Mouse (Mus musculus) liver, embryonic 11.5 days (tissue): ENCODE data around the gene Fam168b. TPM values are rescaled to one million over a fixed set of nuclear protein-coding genes. Genes with fewer than 3 reads are reported as not detected.

Experiments used
- ATAC-seq: fragments of 200-750 bp; cut with Nextera tagmentation; replicated peaks from 2 replicates; pipeline ENCODE4 v1.8.0; 2017; ENCODE audit warnings: moderate number of reproducible peaks, mild to moderate bottlenecking, moderate TSS enrichment, moderate library complexity; ENCODE audit not compliant: low FRiP score
- DNase-seq: peaks from one replicate; pipeline ENCODE4 v3.0.0-alpha.2; 2017; ENCODE audit warnings: low spot score
- H3K27ac ChIP-seq: fragments of 300-500 bp; sonication (generic); 2 replicates; pipeline ENCODE4 v1.5.1; 2014; ENCODE audit warnings: mild to moderate bottlenecking, low read depth, low read length, control low read depth
- H3K27me3 ChIP-seq: fragments of 300-500 bp; sonication (generic); replicated peaks from 2 replicates; pipeline ENCODE4 v1.6.1; 2014; ENCODE audit warnings: low read length, mixed read lengths; ENCODE audit not compliant: control insufficient read depth, insufficient read depth
- H3K36me3 ChIP-seq: fragments of 300-500 bp; sonication (generic); 2 replicates; pipeline ENCODE4 v1.6.1; 2014; ENCODE audit warnings: mild to moderate bottlenecking, low read length, moderate library complexity, mixed read lengths; ENCODE audit not compliant: control insufficient read depth, insufficient read depth
- H3K4me1 ChIP-seq: fragments of 300-500 bp; sonication (generic); replicated peaks from 2 replicates; pipeline ENCODE4 v1.6.1; 2014; ENCODE audit warnings: low read length, mixed read lengths; ENCODE audit not compliant: control insufficient read depth, insufficient read depth
- H3K4me2 ChIP-seq: fragments of 300-500 bp; sonication (generic); 2 replicates; pipeline ENCODE4 v1.6.1; 2014; ENCODE audit warnings: mild to moderate bottlenecking, control low read depth, moderate library complexity
- H3K4me3 ChIP-seq: fragments of 300-500 bp; sonication (generic); 2 replicates; pipeline ENCODE4 v1.5.1; 2014; ENCODE audit warnings: low read depth, low read length, control low read depth
- H3K9ac ChIP-seq: fragments of 300-500 bp; sonication (generic); 2 replicates; pipeline ENCODE4 v1.6.1; 2014; ENCODE audit warnings: low read depth, low read length, control low read depth
- H3K9me3 ChIP-seq: fragments of 300-500 bp; sonication (generic); 2 replicates; pipeline ENCODE4 v1.6.1; 2016; ENCODE audit warnings: low read length, inconsistent platforms, mixed read lengths; ENCODE audit not compliant: control insufficient read depth
- WGBS: fragments of 180-500 bp; shearing (Covaris S2); extraction: QIAGEN DNeasy Blood & Tissue Kit; methylation state at CpG from one replicate; pipeline ENCODE4 v1.1.7; 2014; 5-methylcytosine and 5-hydroxymethylcytosine counted together
- polyA plus RNA-seq: library from polyadenylated mRNA; unstranded; fragments of >200 nt; fragmentation: Nextera tagmentation; extraction: Ambion mirVana; gene quantifications from 2 replicates; pipeline ENCODE4 v1.2.1, GENCODE M21; 2014

Gene Fam168b
- polyA plus RNA-seq, 1 experiment from 2014 or later, result 54.5 TPM

DNA sequence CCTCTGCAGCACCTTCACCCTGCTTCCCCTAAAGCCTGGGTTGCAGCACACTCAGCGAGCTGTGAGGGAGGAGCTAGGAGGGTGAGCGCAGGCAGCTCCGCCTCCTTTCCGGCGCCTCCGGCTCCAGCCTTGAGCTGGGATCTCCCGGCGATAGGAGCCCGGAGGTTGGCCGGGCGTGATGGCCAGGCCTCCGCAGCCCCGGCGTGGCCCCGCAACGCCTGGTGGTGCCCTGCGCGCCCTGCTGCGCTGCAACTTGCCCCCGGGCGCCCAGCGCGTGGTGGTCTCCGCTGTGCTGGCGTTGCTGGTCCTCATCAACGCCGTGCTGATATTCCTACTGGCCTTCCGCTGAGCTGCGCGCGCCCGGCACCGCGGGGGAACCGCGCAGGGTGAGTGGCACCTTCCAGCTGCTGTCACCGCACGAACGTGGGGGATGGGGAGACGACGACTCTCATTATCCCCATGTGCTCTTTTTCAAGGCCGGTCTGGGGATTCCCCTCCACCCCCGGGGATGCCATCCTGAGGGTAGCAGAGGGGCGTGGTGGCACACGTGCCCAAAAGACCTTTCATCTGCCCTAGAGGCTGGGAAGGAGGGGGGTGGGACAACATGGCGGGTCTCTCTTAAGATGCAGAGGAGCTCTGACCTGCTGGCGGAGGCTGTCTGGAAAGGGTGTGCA lies 41.1 kb downstream of the Fam168b start:
- Histone ChIP-seq H3K4me3 (peak overlapping the region; percentile 65), H3K27ac (no peak overlapping the region), H3K27me3 (no peaks in the 10 kb centered on the region), H3K36me3 (no peaks in the 10 kb centered on the region), H3K9me3 (no peaks in the 10 kb centered on the region), H3K4me1 (0 out of 2 replicates have a peak, but pooled peaks cover 3% of the 10 kb centered on the region), H3K4me2 (peak overlapping the region; percentile 92), H3K9ac (peak overlapping the region; percentile 44)
- peak; percentile 85 for ATAC-seq
- DNase-seq, result peak; percentile 69
- under 1% methylated on average over 47 of the region's 47 CpGs for WGBS

DNA sequence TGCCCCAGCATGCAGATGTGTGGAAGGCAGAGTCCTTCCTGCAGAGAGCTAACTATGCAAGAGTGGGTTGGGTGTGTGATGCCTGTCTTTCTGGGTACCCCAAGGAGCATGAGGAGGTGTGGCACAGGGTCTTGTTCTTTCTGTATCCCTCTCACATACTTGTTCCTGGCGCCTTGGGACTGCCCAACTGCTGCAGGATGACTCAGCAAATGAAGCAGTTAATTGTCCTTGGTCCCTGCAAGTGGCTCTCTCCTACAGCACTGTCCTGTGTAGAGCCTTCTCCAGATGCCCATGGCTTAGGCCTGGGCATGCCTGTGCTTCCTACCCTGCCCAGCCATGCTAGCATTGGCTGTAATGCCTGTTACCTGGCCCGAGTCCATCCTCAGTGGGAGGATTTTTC lies 43.7 kb downstream of the Fam168b start:
- Histone ChIP-seq H3K36me3 (no peaks in the 10 kb centered on the region), H3K4me1 (0 out of 2 replicates have a peak, but pooled peaks cover 3% of the 10 kb centered on the region), H3K4me2 (no peak overlapping the region), H3K9ac (no peak overlapping the region), H3K27ac (no peak overlapping the region), H3K9me3 (no peaks in the 10 kb centered on the region), H3K4me3 (no peak overlapping the region), H3K27me3 (no peaks in the 10 kb centered on the region)
- 49% methylated on average over 2 of the region's 2 CpGs for WGBS
- DNase-seq (no peak), ATAC-seq (no peak)

DNA sequence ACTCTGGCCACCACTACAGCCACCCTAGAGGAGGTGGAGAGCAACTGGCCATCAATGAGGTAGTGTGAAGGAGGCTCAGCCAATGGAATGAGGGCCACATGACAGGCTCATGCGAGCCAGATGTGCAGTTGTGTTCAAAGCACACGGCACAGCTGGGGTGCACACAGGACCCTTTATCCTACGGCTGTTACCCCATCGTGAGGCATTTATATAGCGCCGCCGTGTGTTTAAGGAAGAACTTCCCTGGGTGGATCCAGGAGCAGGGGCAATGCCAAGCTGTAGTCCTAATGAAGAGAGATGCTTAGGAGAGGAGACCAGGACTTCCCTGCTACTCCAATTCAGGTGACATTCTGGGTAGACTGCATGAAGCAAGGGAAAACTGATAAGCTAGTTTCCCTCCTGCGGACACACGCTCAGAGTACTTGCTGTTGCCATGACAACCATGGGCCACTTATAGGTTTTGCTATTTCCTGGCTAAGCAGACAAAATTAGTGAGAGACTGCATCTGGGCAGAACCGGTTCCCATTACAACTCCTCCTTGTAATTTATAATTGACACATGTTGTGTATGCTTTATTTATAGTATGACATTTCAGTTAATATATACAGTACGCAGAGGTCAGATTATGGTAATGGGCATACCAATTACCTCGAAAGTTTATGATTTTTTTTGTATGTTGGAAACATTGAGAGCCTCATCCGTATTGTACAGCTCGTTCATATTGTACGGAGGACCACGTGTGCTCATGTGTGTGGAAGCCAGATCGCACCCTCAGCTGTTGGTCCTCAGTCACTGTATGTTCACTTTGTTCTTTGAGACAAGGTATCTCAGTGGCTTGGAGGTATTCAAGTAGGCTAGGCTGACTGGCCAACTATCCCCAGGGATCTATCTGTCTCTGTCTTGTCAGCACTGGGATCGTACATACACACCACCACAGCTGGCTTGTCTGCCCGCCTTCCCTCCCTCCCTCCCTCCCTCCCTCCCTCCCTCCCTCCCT lies 49.3 kb downstream of the Fam168b start:
- H3K4me2 ChIP-seq, result no peak overlapping the region
- H3K27me3 ChIP-seq, result no peaks in the 10 kb centered on the region
- no peaks in the 10 kb centered on the region for H3K9me3 ChIP-seq
- H3K36me3 ChIP-seq, result no peaks in the 10 kb centered on the region
- H3K4me1 ChIP-seq, result no peaks in the 10 kb centered on the region
- H3K4me3 ChIP-seq, result no peak overlapping the region
- no peak overlapping the region for H3K9ac ChIP-seq
- DNase-seq, result no peak
- ATAC-seq, result no peak
- no peak overlapping the region for H3K27ac ChIP-seq
- 68% methylated on average over 19 of the region's 19 CpGs for WGBS

DNA sequence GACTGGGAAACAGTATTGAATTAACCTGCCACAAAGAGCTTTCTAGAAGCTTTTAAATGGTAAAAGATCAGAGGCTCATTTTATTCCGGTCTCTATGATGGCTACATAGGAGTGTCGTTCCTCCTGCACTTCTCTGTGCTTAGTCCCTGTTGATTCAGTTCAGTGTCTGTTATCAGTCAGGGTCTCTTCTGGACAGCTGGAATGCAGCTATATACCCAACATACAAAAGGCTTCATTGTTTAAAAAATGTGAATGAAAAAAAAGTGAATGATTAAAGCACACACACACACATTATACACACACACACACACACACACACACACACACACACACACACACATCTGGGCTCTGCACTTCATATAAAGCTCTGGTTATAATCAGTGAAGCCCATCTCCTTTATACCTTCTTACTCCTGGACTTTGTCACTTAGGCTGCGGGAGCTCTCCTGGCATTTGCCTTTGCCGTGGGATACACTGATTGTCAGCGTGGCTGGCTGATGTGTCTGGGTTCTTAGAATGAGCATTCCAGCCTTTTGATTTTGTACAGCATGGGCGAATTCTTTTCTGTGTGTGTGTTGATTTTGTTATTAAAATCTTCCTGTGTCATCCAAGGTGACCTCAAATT lies 59.2 kb downstream of the Fam168b start:
- H3K4me2 ChIP-seq, result no peak overlapping the region
- 60% methylated on average over 6 of the region's 6 CpGs for WGBS
- no peak for ATAC-seq

DNA sequence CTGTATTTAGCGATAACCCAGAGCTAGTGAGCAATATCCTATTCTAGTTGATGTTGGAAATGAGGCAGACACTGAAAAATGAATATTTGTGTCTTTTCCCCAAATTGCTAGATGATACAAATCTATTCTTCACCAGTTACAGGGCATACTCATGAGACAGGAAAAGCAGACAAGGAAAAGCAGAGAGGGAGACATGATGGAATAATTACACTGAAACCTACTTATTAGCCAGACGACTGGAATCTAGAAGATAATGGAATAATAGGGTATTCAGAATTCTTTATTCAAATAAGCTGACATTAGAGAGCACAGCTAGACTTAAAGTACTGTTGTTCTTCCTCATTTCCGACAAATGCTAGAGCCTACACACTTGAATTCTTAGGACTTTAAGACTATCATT lies 67.0 kb downstream of the Fam168b start:
- Histone ChIP-seq H3K27me3 (no peaks in the 10 kb centered on the region), H3K4me2 (no peak overlapping the region), H3K4me3 (no peak overlapping the region), H3K27ac (no peak overlapping the region), H3K4me1 (no peaks in the 10 kb centered on the region), H3K9ac (no peak overlapping the region), H3K9me3 (no peaks in the 10 kb centered on the region), H3K36me3 (no peaks in the 10 kb centered on the region)
- DNase-seq, result no peak
- no peak for ATAC-seq
- WGBS, result 93% methylated on average over 3 of the region's 3 CpGs

More for the DNA sequence above, 59.2 kb downstream of the Fam168b start:
- H3K4me3 ChIP-seq, result no peak overlapping the region
- H3K9me3 ChIP-seq, result no peaks in the 10 kb centered on the region
- H3K36me3 ChIP-seq, result no peaks in the 10 kb centered on the region
- H3K9ac ChIP-seq, result no peak overlapping the region
- H3K27me3 ChIP-seq, result no peaks in the 10 kb centered on the region
- no peaks in the 10 kb centered on the region for H3K4me1 ChIP-seq
- H3K27ac ChIP-seq, result no peak overlapping the region
- DNase-seq, result no peak

DNA sequence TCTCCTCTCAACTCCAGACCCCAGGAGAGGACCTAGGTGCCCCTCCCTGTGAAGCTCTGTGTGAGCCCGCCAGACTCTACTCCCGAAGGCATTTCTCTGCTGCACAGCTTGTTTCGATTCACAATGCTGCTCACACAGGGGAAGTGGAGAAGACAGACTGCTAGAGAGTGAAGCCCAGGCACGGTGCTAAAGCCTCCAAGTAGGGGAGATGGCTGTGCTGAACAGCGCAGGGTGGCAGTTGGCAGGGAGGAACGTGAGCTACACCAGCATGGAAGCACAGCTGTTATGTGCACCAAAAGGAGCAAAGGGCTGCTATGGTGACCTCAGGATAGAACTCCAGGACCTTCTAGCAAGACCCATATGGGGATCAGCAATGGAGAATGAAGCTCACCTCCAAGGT lies 74.0 kb downstream of the Fam168b start:
- Histone ChIP-seq H3K27me3 (no peaks in the 10 kb centered on the region), H3K9ac (no peak overlapping the region), H3K27ac (no peak overlapping the region), H3K4me1 (no peaks in the 10 kb centered on the region), H3K36me3 (no peaks in the 10 kb centered on the region), H3K9me3 (no peaks in the 10 kb centered on the region), H3K4me3 (no peak overlapping the region), H3K4me2 (no peak overlapping the region)
- DNase-seq (no peak), ATAC-seq (no peak)
- 67% methylated on average over 6 of the region's 6 CpGs for WGBS

DNA sequence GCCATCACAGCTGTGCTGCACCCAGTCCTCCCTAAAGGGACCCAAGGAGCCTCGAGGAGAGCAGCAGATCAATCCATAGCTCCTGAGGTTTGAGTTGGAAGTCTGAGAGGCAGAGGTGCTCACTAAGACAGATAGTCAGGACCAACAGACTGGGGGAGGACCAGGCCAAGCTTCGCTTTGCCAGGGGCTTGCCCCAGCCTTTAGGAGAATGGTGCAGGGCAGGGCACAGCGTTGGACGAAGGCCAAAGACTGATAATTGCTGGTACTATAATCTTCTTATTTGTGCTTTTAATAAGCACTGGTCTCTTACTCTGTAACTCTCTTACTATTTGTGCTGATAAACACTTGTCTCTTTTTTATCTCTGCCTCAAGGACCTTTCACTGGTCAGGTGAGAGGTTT lies 75.0 kb downstream of the Fam168b start:
- DNase-seq (no peak), ATAC-seq (no peak)
- Histone ChIP-seq H3K27me3 (no peaks in the 10 kb centered on the region), H3K4me3 (no peak overlapping the region), H3K9ac (no peak overlapping the region), H3K27ac (no peak overlapping the region), H3K9me3 (no peaks in the 10 kb centered on the region), H3K36me3 (no peaks in the 10 kb centered on the region), H3K4me1 (no peaks in the 10 kb centered on the region), H3K4me2 (no peak overlapping the region)
- 46% methylated on average over 4 of the region's 4 CpGs for WGBS

DNA sequence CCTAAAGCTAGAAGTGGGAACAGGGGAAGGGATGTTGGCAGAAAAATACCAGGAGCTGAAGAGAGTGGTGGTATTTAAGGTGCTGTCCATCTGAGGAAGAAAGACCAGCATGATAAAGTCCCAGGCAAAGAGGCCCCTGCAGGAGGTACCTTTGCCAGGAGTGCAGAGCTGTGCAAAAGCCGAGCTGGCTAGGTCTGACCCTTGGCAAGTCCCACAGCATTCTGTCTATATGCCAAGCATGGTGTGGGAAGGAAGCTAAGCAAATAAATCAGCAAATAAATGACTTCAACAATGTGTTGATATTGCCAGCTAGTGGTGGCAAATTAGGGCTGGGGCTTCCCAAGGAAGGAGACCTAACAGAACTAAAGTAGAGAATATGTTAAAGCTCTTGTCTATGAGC lies 76.0 kb downstream of the Fam168b start:
- Histone ChIP-seq H3K9ac (no peak overlapping the region), H3K27ac (no peak overlapping the region), H3K4me3 (no peak overlapping the region), H3K4me1 (no peaks in the 10 kb centered on the region), H3K4me2 (no peak overlapping the region), H3K36me3 (no peaks in the 10 kb centered on the region), H3K27me3 (no peaks in the 10 kb centered on the region), H3K9me3 (no peaks in the 10 kb centered on the region)
- no peak for DNase-seq
- no peak for ATAC-seq
- 52% methylated on average over 1 of the region's 1 CpGs for whole genome bisulfite sequencing
